Mouse (Mus musculus) cortical plate, adult 2 months (tissue): ENCODE measurements around the gene Espl1.

Source experiments
- CTCF ChIP-seq: fragments of 200-500 bp; IDR thresholded peaks from 2 replicates; pipeline ENCODE4 v1.5.1; 2011; ENCODE audit warnings: mild to moderate bottlenecking, control low read depth, low read length; ENCODE audit not compliant: insufficient read depth; ENCODE audit errors: extremely low read depth
- POLR2A ChIP-seq: fragments of 200-500 bp; IDR thresholded peaks from 2 replicates; pipeline ENCODE4 v1.6.1; 2011; ENCODE audit warnings: mild to moderate bottlenecking, low read length, control low read depth; ENCODE audit not compliant: insufficient read depth; ENCODE audit errors: extremely low read depth

DNA sequence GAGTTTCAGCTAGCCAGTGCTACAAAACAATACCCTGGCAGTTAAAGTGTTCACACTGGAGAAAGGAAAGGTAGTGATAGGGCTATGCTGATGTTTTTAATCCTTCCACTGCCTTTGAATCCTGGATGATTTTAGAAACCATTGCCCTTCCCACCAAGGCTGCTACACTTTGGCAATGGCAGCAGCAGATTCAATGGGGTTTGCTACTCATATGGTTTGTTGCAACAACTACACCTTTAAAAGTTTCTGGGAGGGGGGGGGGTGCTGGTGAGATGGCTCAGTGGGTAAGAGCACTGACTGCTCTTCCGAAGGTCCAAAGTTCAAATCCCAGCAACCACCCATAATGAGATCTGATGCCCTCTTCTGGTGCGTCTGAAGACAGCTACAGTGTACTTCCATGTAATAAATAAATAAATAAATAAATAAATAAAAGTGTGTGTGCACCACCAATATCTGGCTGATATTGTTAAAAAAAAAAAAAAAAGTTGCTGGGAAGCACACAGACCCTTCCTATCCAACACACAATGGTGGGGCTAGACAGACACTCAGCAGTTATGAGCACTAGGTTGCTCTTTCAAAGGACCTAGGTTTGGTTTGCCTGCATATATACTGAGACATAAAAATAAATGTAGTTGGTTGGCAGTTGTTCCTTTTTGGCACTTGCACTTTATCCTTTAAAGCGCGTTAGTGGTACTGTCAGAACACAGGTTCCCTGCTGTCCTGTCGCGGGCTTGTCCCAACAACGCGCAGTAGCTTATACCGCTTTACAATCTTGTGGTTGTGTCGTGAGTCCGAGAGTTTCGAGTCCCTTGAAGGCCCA lies 28.8 kb downstream of the Espl1 start:
- TF ChIP-seq CTCF (no peak), POLR2A (no peak)
